Mouse (Mus musculus): ENCODE measurements at regions not wholly inside any gene's neighbourhood (a gene's known extent, or its start where the extent isn't known, plus 50 kb on each side); places are given as distances from the start of the nearest gene placed in this dataset.

DNA sequence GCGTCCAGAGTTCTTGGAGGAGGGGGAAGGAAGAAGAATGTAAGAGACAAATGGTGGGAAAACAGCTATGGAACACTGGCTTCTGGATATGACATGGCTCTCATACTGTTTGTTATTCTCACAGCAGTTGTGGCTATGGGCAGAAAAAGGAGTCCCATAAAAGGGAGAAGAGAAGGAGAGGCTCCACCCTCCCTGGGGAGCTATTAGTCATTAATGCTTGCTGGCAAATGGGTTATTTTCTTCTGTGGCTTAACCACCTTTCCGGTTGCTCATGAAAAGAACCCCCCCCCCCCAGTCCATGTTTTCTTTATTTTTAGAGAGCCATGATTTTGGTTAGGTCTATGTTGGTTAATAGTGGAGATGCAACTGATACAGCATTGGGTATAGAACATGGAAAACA is 253.9 kb upstream of the Noct start:
- no peak for TF ChIP-seq CTCF (IDR thresholded peaks at IDR 0.05; ENCODE audit: borderline replicate concordance, extremely low read depth, insufficient read depth, insufficient read length)
- TF ChIP-seq POLR2A (IDR thresholded peaks at IDR 0.05; ENCODE audit: borderline replicate concordance, extremely low read depth, insufficient read depth, insufficient read length, poor library complexity, severe bottlenecking), result no peak

GRCm38 (mm10) chr3:50973081-50973480 is 251.2 kb upstream of the Noct start:
- TF ChIP-seq CTCF (IDR thresholded peaks at IDR 0.05; ENCODE audit: borderline replicate concordance, extremely low read depth, insufficient read depth, insufficient read length) (no peak), POLR2A (IDR thresholded peaks at IDR 0.05; ENCODE audit: borderline replicate concordance, extremely low read depth, insufficient read depth, insufficient read length, poor library complexity, severe bottlenecking) (no peak)
- DNase-seq (ENCODE audit: low read depth), result peak; percentile 37

More for the DNA sequence above, 253.9 kb upstream of the Noct start:
- DNase-seq (ENCODE audit: low read depth), result no peak

GRCm38 (mm10) chr3:50976141-50976780 is 248.0 kb upstream of the Noct start:
- no peak for DNase-seq (ENCODE audit: low read depth)

DNA sequence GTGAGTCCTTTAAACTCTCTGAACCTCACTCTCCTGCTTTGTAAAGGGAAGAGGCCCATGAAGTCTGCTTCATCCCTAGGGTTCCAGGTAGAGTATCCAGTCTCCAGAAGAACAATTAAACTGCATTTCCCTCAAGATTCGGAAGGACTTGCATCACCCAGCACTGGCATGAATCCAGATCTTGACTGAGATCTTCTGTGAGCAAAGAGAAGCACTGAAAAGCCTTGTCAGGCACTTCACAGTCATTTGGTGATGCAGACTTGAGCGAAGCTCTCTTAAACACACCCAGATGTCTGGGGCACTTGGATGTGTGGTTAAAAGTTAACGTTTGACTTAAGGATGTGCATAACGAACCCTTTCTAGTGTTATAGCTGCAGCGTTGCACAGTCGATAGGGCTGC is 247.4 kb upstream of the Noct start:
- DNase-seq (ENCODE audit: low read depth), result no peak
- no peak for TF ChIP-seq CTCF (IDR thresholded peaks at IDR 0.05; ENCODE audit: borderline replicate concordance, extremely low read depth, insufficient read depth, insufficient read length)
- no peak for TF ChIP-seq POLR2A (IDR thresholded peaks at IDR 0.05; ENCODE audit: borderline replicate concordance, extremely low read depth, insufficient read depth, insufficient read length, poor library complexity, severe bottlenecking)

More at GRCm38 (mm10) chr3:50976141-50976780, 248.0 kb upstream of the Noct start:
- TF ChIP-seq CTCF (IDR thresholded peaks at IDR 0.05; ENCODE audit: borderline replicate concordance, extremely low read depth, insufficient read depth, insufficient read length) (no peak), POLR2A (IDR thresholded peaks at IDR 0.05; ENCODE audit: borderline replicate concordance, extremely low read depth, insufficient read depth, insufficient read length, poor library complexity, severe bottlenecking) (no peak)

- no peak for DNase-seq (ENCODE audit: low read depth)
- no peak for TF ChIP-seq CTCF (IDR thresholded peaks at IDR 0.05; ENCODE audit: borderline replicate concordance, extremely low read depth, insufficient read depth, insufficient read length)
- TF ChIP-seq POLR2A (IDR thresholded peaks at IDR 0.05; ENCODE audit: borderline replicate concordance, extremely low read depth, insufficient read depth, insufficient read length, poor library complexity, severe bottlenecking), result no peak
Observed at GRCm38 (mm10) chr3:50978636-50979035, 245.6 kb upstream of the Noct start.

- TF ChIP-seq CTCF (IDR thresholded peaks at IDR 0.05; ENCODE audit: borderline replicate concordance, extremely low read depth, insufficient read depth, insufficient read length), result peak; percentile 25; the same call in 1 of the 2 replicates
- no peak for TF ChIP-seq POLR2A (IDR thresholded peaks at IDR 0.05; ENCODE audit: borderline replicate concordance, extremely low read depth, insufficient read depth, insufficient read length, poor library complexity, severe bottlenecking)
- no peak for DNase-seq (ENCODE audit: low read depth)
Observed at GRCm38 (mm10) chr3:50979592-50979991, 244.7 kb upstream of the Noct start.

GRCm38 (mm10) chr3:50981751-50982150 is 242.5 kb upstream of the Noct start:
- TF ChIP-seq POLR2A (IDR thresholded peaks at IDR 0.05; ENCODE audit: borderline replicate concordance, extremely low read depth, insufficient read depth, insufficient read length, poor library complexity, severe bottlenecking), result no peak
- no peak for TF ChIP-seq CTCF (IDR thresholded peaks at IDR 0.05; ENCODE audit: borderline replicate concordance, extremely low read depth, insufficient read depth, insufficient read length)

GRCm38 (mm10) chr3:50982649-50983048 is 241.6 kb upstream of the Noct start:
- DNase-seq (ENCODE audit: low read depth), result peak; percentile 57
- TF ChIP-seq POLR2A (IDR thresholded peaks at IDR 0.05; ENCODE audit: borderline replicate concordance, extremely low read depth, insufficient read depth, insufficient read length, poor library complexity, severe bottlenecking) (no peak), CTCF (IDR thresholded peaks at IDR 0.05; ENCODE audit: borderline replicate concordance, extremely low read depth, insufficient read depth, insufficient read length) (no peak)

More at GRCm38 (mm10) chr3:50981751-50982150, 242.5 kb upstream of the Noct start:
- no peak for DNase-seq (ENCODE audit: low read depth)

GRCm38 (mm10) chr3:50983126-50983525 is 241.1 kb upstream of the Noct start:
- no peak for DNase-seq (ENCODE audit: low read depth)
- TF ChIP-seq POLR2A (IDR thresholded peaks at IDR 0.05; ENCODE audit: borderline replicate concordance, extremely low read depth, insufficient read depth, insufficient read length, poor library complexity, severe bottlenecking) (no peak), CTCF (IDR thresholded peaks at IDR 0.05; ENCODE audit: borderline replicate concordance, extremely low read depth, insufficient read depth, insufficient read length) (no peak)

GRCm38 (mm10) chr3:50983962-50984765 is 240.1 kb upstream of the Noct start:
- no peak for TF ChIP-seq CTCF (IDR thresholded peaks at IDR 0.05; ENCODE audit: borderline replicate concordance, extremely low read depth, insufficient read depth, insufficient read length)
- TF ChIP-seq POLR2A (IDR thresholded peaks at IDR 0.05; ENCODE audit: borderline replicate concordance, extremely low read depth, insufficient read depth, insufficient read length, poor library complexity, severe bottlenecking), result no peak
- peak; percentile 77 for DNase-seq (ENCODE audit: low read depth)

DNA sequence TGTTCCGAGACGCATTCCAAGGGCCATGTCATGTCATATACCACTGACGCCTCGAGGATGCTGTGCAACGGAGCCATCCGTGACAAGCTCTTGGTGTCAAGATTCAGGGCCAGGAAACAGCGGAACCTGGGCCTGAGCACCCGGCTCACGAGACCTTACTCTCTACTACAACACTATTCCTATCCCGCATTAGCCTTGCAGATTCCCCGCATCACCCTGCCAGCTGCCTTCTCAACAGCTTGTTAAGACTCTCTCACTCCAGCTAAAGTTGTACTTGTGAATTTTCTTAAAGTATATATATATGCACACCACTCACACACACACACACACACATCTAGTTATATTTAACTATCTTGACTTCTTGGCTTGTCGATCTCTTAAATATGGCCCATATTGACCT is 236.4 kb upstream of the Noct start:
- no peak for TF ChIP-seq POLR2A (IDR thresholded peaks at IDR 0.05; ENCODE audit: borderline replicate concordance, extremely low read depth, insufficient read depth, insufficient read length, poor library complexity, severe bottlenecking)
- TF ChIP-seq CTCF (IDR thresholded peaks at IDR 0.05; ENCODE audit: borderline replicate concordance, extremely low read depth, insufficient read depth, insufficient read length), result no peak
- DNase-seq (ENCODE audit: low read depth), result no peak

All from brain, embryonic 14.5 days (tissue).